ENCODE assay signal across 8 mouse cellular contexts in genomic region chr12:4548053-4549013, GRCm38 (mm10). TPM values are rescaled to one million over a fixed set of nuclear protein-coding genes. Genes with fewer than 3 reads are reported as not detected.
A peak's percentile ranks its signal among the peaks of the same experiment; 100 is the strongest.
DNase-seq lines count a peak whose midpoint lies in the region; ATAC-seq and TF ChIP-seq lines count a peak whose summit lies in the region.

No protein-coding gene starts in this region.

- TF ChIP-seq POLR2A in ES-Bruce4 (IDR thresholded peaks at IDR 0.05; ENCODE audit: insufficient read depth, low read length): no peak
- TF ChIP-seq POLR2A in testis, adult 2 months (IDR thresholded peaks at IDR 0.05; ENCODE audit: control insufficient read depth, low read depth, low read length): no peak

- H3K36me3 ChIP-seq in ES-Bruce4 (ENCODE audit: control insufficient read depth, insufficient read depth, low read length, poor library complexity, severe bottlenecking): no peaks in the 10 kb centered on the region
- no peaks in the 10 kb centered on the region for H3K36me3 ChIP-seq in forebrain, embryonic 15.5 days
- H3K36me3 ChIP-seq in liver, postnatal 0 days (replicated peaks; ENCODE audit: insufficient read depth, low read length): no peaks in the 10 kb centered on the region
- no peaks in the 10 kb centered on the region for H3K36me3 ChIP-seq in neural tube, embryonic 14.5 days (ENCODE audit: control insufficient read depth, insufficient read depth, low read length)
- H3K36me3 ChIP-seq in testis, adult 2 months (ENCODE audit: control insufficient read depth, insufficient read depth, low read length): no peaks in the 10 kb centered on the region

- peak; percentile 83 for TF ChIP-seq CTCF in ES-Bruce4 (IDR thresholded peaks at IDR 0.05; ENCODE audit: low read depth, low read length)
- TF ChIP-seq CTCF in liver, postnatal 0 days (IDR thresholded peaks at IDR 0.05; ENCODE audit: low read depth): peak; percentile 85
- TF ChIP-seq CTCF in testis, adult 2 months (IDR thresholded peaks at IDR 0.05; ENCODE audit: control insufficient read depth, insufficient read depth, insufficient replicate concordance, low read depth, low read length): peak; percentile 66; the same call in 1 of the 2 replicates

- H3K27ac ChIP-seq in ES-Bruce4 (ENCODE audit: insufficient read depth, low read length): peak overlapping the region; percentile 45; the same call in 1 of the 2 replicates
- H3K27ac ChIP-seq in forebrain, embryonic 15.5 days (replicated peaks): peak overlapping the region; percentile 63; the same call in 1 of the 2 replicates
- no peak overlapping the region for H3K27ac ChIP-seq in liver, postnatal 0 days (ENCODE audit: low read depth)
- no peak overlapping the region for H3K27ac ChIP-seq in neural tube, embryonic 14.5 days (ENCODE audit: low read depth, low read length)
- H3K27ac ChIP-seq in testis, adult 2 months (ENCODE audit: control insufficient read depth, insufficient read depth, low read depth, low read length): no peak overlapping the region

- peak; percentile 88 for ATAC-seq in forebrain, embryonic 15.5 days (replicated peaks)
- ATAC-seq in liver, postnatal 0 days: peak; percentile 45; the same call in 1 of the 2 replicates
- ATAC-seq in neural tube, embryonic 14.5 days (ENCODE audit: low read depth): peak; percentile 89

- no peaks in the 10 kb centered on the region for H3K27me3 ChIP-seq in ES-Bruce4 (ENCODE audit: control insufficient read depth, insufficient read depth, low read length, poor library complexity, severe bottlenecking)
- no peaks in the 10 kb centered on the region for H3K27me3 ChIP-seq in forebrain, embryonic 15.5 days
- H3K27me3 ChIP-seq in liver, postnatal 0 days (ENCODE audit: insufficient read depth, low read length): no peaks in the 10 kb centered on the region
- H3K27me3 ChIP-seq in neural tube, embryonic 14.5 days (ENCODE audit: control insufficient read depth, insufficient read depth, low read length): no peaks in the 10 kb centered on the region
- H3K27me3 ChIP-seq in testis, adult 2 months (ENCODE audit: control insufficient read depth, insufficient read depth, low read length): no peaks in the 10 kb centered on the region

- H3K9ac ChIP-seq in ES-Bruce4 (ENCODE audit: low read depth, poor library complexity, severe bottlenecking): peak overlapping the region; percentile 50
- H3K9ac ChIP-seq in forebrain, embryonic 15.5 days (replicated peaks): peak overlapping the region; percentile 32; the same call in 1 of the 2 replicates
- H3K9ac ChIP-seq in liver, postnatal 0 days (replicated peaks): no peak overlapping the region
- H3K9ac ChIP-seq in neural tube, embryonic 14.5 days (replicated peaks; ENCODE audit: low read depth, low read length): no peak overlapping the region

- no peaks in the 10 kb centered on the region for H3K9me3 ChIP-seq in ES-Bruce4 (replicated peaks; ENCODE audit: control insufficient read depth, insufficient read depth, low read length, poor library complexity, severe bottlenecking)
- H3K9me3 ChIP-seq in forebrain, embryonic 15.5 days: no peaks in the 10 kb centered on the region
- no peaks in the 10 kb centered on the region for H3K9me3 ChIP-seq in liver, postnatal 0 days (ENCODE audit: low read length)
- H3K9me3 ChIP-seq in neural tube, embryonic 14.5 days (ENCODE audit: control insufficient read depth, low read length): no peaks in the 10 kb centered on the region

- no peak overlapping the region for H3K4me3 ChIP-seq in ES-Bruce4 (ENCODE audit: low read depth, low read length)
- peak overlapping the region; percentile 25 for H3K4me3 ChIP-seq in forebrain, embryonic 15.5 days
- H3K4me3 ChIP-seq in liver, postnatal 0 days (ENCODE audit: low read depth, low read length): no peak overlapping the region
- no peak overlapping the region for H3K4me3 ChIP-seq in neural tube, embryonic 14.5 days (ENCODE audit: low read depth, low read length)
- H3K4me3 ChIP-seq in testis, adult 2 months (ENCODE audit: control insufficient read depth, low read depth, low read length): no peak overlapping the region

- peak overlapping the region; percentile 41 for H3K4me2 ChIP-seq in forebrain, embryonic 15.5 days (replicated peaks)
- H3K4me2 ChIP-seq in liver, postnatal 0 days (ENCODE audit: low read depth, low read length): peak overlapping the region; percentile 55
- H3K4me2 ChIP-seq in neural tube, embryonic 14.5 days (ENCODE audit: low read depth, low read length): peak overlapping the region; percentile 41

- 20% methylated on average over 18 of the region's 18 CpGs for WGBS in forebrain, embryonic 15.5 days
- WGBS in liver, postnatal 0 days (ENCODE audit: insufficient replicate concordance): 19% methylated on average over 18 of the region's 18 CpGs
- 18% methylated on average over 18 of the region's 18 CpGs for WGBS in neural tube, embryonic 14.5 days

- TF ChIP-seq EP300 in ES-Bruce4 (IDR thresholded peaks at IDR 0.05; ENCODE audit: insufficient read depth, low read depth, low read length): no peak
- TF ChIP-seq EP300 in liver, postnatal 0 days (IDR thresholded peaks at IDR 0.05; ENCODE audit: low read depth): no peak

- DNase-seq in c-Kit-positive CD71-positive TER-119-negative erythroid progenitor cells, embryonic 14.5 days (ENCODE audit: low read depth): peak; percentile 74
- peak; percentile 27 for DNase-seq in heart, postnatal 25 days (ENCODE audit: low spot score)
- DNase-seq in layer of hippocampus, adult 11-12 months (ENCODE audit: low spot score): peak; percentile 83
- DNase-seq in liver, postnatal 0 days: peak; percentile 74

- intact Hi-C loops in heart, postnatal 25 days (cut with DNase I): loop anchor here (1.0 to 10.0 kb wide), 3 partner anchors 71 to 441 kb away; partner anchors contain the start of gene Ncoa1

- H3K4me1 ChIP-seq in ES-Bruce4 (ENCODE audit: control insufficient read depth, insufficient read depth, low read length): no peaks in the 10 kb centered on the region
- H3K4me1 ChIP-seq in forebrain, embryonic 15.5 days: peaks cover 9% of the 10 kb centered on the region
- no peaks in the 10 kb centered on the region for H3K4me1 ChIP-seq in liver, postnatal 0 days (ENCODE audit: insufficient read depth)
- H3K4me1 ChIP-seq in neural tube, embryonic 14.5 days (ENCODE audit: control insufficient read depth, insufficient read depth, low read length): no peaks in the 10 kb centered on the region
- H3K4me1 ChIP-seq in testis, adult 2 months (ENCODE audit: control insufficient read depth, insufficient read depth, low read length): peaks cover 8% of the 10 kb centered on the region

RNA-seq across cellular contexts. Expression of gene Itsn2, which starts 44.1 kb away (rescaled TPM):
- 35.3 and 40.8 TPM in 2 replicates for polyA plus RNA-seq in ES-Bruce4 (2011; ENCODE audit: insufficient read depth, insufficient read length, low read depth, missing spikeins)
- 21.2 and 21.5 TPM in 2 replicates for polyA plus RNA-seq in forebrain, embryonic 15.5 days (2015; fragmentation: Nextera tagmentation; extraction: Ambion mirVana)
- 10 to 100 TPM; 40.0 to 48.1 TPM for total RNA-seq in heart, postnatal 25 days (2021)
- 15.3 and 17.5 TPM in 2 replicates for polyA plus RNA-seq in liver, postnatal 0 days (2015; fragmentation: Nextera tagmentation; extraction: Ambion mirVana)
- 30.2 and 32.4 TPM in 2 replicates for polyA plus RNA-seq in neural tube, embryonic 14.5 days (2014; fragmentation: Nextera tagmentation; extraction: Ambion mirVana)
- 83.6 and 90.0 TPM in 2 replicates for polyA plus RNA-seq in testis, adult 2 months (2012; rRNA removed)

RNA-seq across cellular contexts. Expression of gene Gm3625, which starts 44.4 kb away (rescaled TPM):
- polyA plus RNA-seq in ES-Bruce4 (2011; ENCODE audit: insufficient read depth, insufficient read length, low read depth, missing spikeins): not detected in 2 replicates
- not detected in 2 replicates for polyA plus RNA-seq in forebrain, embryonic 15.5 days (2015; fragmentation: Nextera tagmentation; extraction: Ambion mirVana)
- total RNA-seq in heart, postnatal 25 days (2021): not detected
- not detected in 2 replicates for polyA plus RNA-seq in liver, postnatal 0 days (2015; fragmentation: Nextera tagmentation; extraction: Ambion mirVana)
- polyA plus RNA-seq in neural tube, embryonic 14.5 days (2014; fragmentation: Nextera tagmentation; extraction: Ambion mirVana): not detected in 2 replicates
- not detected in 2 replicates for polyA plus RNA-seq in testis, adult 2 months (2012; rRNA removed)

Comparison
In these comparisons a context has a peak if more than half of its experiments do, and no peak if none do; other contexts are left out.
1. H3K27ac ChIP-seq: peak in ES-Bruce4 (single experiment) and forebrain, embryonic 15.5 days (single experiment); none in liver, postnatal 0 days (single experiment), neural tube, embryonic 14.5 days (single experiment) and testis, adult 2 months (single experiment).
2. H3K9ac ChIP-seq: peak in ES-Bruce4 (single experiment) and forebrain, embryonic 15.5 days (single experiment); none in liver, postnatal 0 days (single experiment) and neural tube, embryonic 14.5 days (single experiment).
3. DNase-seq: peak in every context shown above with its lines; median percentile 83 in layer of hippocampus, adult 11-12 months; 74 in c-Kit-positive CD71-positive TER-119-negative erythroid progenitor cells, embryonic 14.5 days; 74 in liver, postnatal 0 days; 27 in heart, postnatal 25 days.
4. Peak in every context shown above with its lines, with median percentiles within 50 percentile points of each other: CTCF ChIP-seq, ATAC-seq and H3K4me2 ChIP-seq.